Mouse (Mus musculus) small intestine, adult 2 months (tissue): Measurements from ENCODE around the gene Meox1. TPM values are rescaled to one million over a fixed set of nuclear protein-coding genes. Genes with fewer than 3 reads are reported as not detected.
A peak's percentile ranks its signal among the peaks of the same experiment; 100 is the strongest.

Experiments
- H3K27ac ChIP-seq: fragments of 200-500 bp; 2 replicates; pipeline ENCODE4 v1.5.1; 2012; ENCODE audit warnings: low read depth, low read length, control low read depth, inconsistent platforms; ENCODE audit not compliant: insufficient read depth
- H3K27me3 ChIP-seq: fragments of 200-500 bp; 2 replicates; pipeline ENCODE4 v1.6.1; 2012; ENCODE audit warnings: mild to moderate bottlenecking, moderate library complexity, low read length, inconsistent platforms; ENCODE audit not compliant: control insufficient read depth, insufficient read depth
- H3K36me3 ChIP-seq: fragments of 200-500 bp; 2 replicates; pipeline ENCODE4 v1.6.1; 2012; ENCODE audit warnings: mild to moderate bottlenecking, low read length, control low read depth, inconsistent platforms; ENCODE audit not compliant: control insufficient read depth, insufficient read depth
- H3K4me1 ChIP-seq: fragments of 200-500 bp; 2 replicates; pipeline ENCODE4 v1.6.1; 2012; ENCODE audit warnings: low read length, inconsistent platforms, mixed read lengths; ENCODE audit not compliant: control insufficient read depth, insufficient read depth, insufficient read length
- H3K4me3 ChIP-seq: fragments of 200-500 bp; 2 replicates; pipeline ENCODE4 v1.5.1; 2012; ENCODE audit warnings: low read depth, mild to moderate bottlenecking, control low read depth, inconsistent platforms, low read length, moderate library complexity
- CTCF ChIP-seq: fragments of 200-500 bp; IDR thresholded peaks from 2 replicates; pipeline ENCODE4 v1.5.1; 2012; ENCODE audit warnings: low read depth, mild to moderate bottlenecking, control low read depth, inconsistent platforms, low read length, moderate library complexity, mixed read lengths; ENCODE audit not compliant: insufficient replicate concordance, insufficient read length; ENCODE audit errors: extremely low read depth
- POLR2A ChIP-seq: fragments of 200-500 bp; IDR thresholded peaks from 2 replicates; pipeline ENCODE4 v1.6.1; 2012; ENCODE audit warnings: low read depth, mild to moderate bottlenecking, control low read depth, inconsistent platforms, low read length, moderate library complexity
- WGBS: fragments of 180-500 bp; shearing (Covaris S2); methylation state at CpG from one replicate; pipeline ENCODE4 v1.1.7; 2018; 5-methylcytosine and 5-hydroxymethylcytosine counted together
- polyA plus RNA-seq: library from polyadenylated mRNA; depleted of rRNA; stranded (reverse); fragments of >200 nt; gene quantifications from 2 replicates; pipeline ENCODE4 v1.2.3, GENCODE M21; 2012

Gene Meox1
- polyA plus RNA-seq, 1 experiment = 0.65 TPM

DNA sequence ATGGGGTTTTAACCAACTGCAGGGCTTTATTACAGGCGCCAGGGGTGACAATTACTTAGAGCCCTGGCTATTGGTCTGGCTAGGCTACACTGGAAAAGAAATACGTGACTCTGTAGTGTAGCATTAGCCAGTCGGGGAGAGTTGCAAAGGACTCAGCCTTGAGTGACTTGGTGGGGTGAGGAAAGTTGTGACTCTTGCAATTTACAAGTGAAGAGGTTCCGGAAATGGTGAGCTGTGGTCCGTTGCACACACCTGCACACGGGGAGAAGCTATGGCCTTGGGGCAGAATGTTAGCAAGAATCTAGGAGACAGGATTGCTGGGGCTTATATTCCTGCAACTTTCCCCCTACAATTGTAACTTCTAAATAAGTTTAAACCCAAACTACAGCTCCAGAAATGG is 31.5 kb upstream of the Meox1 start:
- WGBS = 74% methylated on average over 6 of the region's 6 CpGs
- no peak overlapping the region for H3K27ac ChIP-seq
- H3K36me3 ChIP-seq = no peaks in the 10 kb centered on the region
- no peak for TF ChIP-seq POLR2A
- TF ChIP-seq CTCF = no peak
- H3K4me1 ChIP-seq = no peaks in the 10 kb centered on the region; the same call in 1 of the 2 replicates
- no peak overlapping the region for H3K4me3 ChIP-seq
- H3K27me3 ChIP-seq = no peaks in the 10 kb centered on the region

DNA sequence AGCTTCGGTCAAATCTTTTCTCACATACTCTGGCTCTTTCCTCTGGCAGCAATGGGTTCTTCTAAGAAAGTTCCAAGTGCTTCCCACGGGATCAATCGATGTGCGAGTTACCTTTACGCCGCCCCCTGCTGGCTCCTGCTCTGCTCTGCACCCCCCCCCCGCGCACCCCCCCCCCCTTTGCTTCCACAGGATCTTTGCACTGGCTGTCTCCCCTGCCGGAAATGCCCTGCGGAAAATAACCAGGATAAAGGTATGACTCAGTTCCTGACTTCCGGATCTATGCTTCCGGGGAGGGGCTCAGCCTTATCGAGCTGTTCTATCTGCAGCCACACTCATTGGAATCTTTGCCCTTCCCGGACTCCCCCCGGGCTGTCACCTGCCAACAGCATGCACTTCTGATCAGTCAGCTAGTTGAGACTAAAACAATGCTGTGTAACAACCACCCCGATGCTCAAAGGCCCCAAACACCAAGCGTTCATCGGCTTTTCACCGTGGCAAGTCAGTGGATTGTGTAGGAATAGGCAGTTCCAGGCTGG is 30.3 kb upstream of the Meox1 start:
- Histone ChIP-seq H3K27me3 (no peaks in the 10 kb centered on the region), H3K27ac (no peak overlapping the region), H3K4me3 (no peak overlapping the region), H3K4me1 (no peaks in the 10 kb centered on the region; the same call in 1 of the 2 replicates), H3K36me3 (no peaks in the 10 kb centered on the region)
- TF ChIP-seq CTCF = peak; percentile 26; the same call in 1 of the 2 replicates
- TF ChIP-seq POLR2A = no peak
- 61% methylated on average over 19 of the region's 19 CpGs for WGBS

DNA sequence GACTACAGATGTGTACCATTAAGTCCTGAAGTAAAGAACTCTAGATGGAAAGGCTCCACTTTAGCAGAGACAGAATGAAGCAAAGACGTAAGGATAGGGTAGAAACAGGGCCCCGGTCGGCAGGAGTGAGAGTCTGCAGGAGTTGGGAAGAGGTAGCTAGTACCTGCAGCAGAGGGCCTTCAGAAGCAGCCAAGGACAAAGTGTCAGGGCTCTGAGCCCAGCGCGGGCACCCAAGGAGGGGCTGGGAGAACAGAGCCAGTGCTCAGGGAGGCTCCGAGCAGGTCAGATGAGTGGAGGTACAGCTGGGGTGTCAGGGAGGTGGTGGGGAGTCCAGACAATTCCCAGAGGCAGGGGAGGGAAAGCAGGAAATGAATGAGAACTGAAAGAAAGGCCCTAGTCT is 29.8 kb upstream of the Meox1 start:
- TF ChIP-seq POLR2A = no peak
- no peak for TF ChIP-seq CTCF

DNA sequence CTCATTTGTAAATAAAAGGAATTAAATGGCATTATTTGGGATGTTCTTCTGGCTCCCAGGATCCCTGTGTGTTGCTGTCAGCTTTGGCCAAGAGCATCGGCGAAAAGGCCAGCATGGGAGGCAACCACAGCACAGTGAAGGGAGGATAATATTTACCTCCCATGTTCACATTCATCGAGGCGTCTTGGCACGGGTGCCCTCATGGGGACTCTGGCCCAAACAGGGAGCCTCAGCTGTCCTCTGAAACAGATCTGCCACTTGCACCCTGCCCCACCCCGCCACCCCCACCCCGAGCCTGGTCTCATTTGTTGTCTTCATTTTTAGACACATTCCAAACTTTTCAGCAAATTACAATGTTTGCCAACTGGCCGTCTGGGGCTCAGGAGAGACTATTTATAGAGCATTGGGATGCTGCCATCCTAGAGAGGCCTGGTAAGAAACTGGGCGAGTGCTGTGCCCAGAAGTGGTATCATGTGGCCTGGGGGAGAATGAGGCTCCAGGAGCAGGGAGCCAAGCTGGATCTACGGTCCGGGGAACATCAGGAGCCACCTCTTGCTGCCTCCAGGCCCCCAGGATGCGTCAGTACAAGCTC is 27.3 kb upstream of the Meox1 start:
- no peak overlapping the region for H3K4me3 ChIP-seq
- WGBS = 71% methylated on average over 12 of the region's 12 CpGs
- TF ChIP-seq POLR2A (no peak), CTCF (no peak)
- H3K36me3 ChIP-seq = no peaks in the 10 kb centered on the region
- H3K4me1 ChIP-seq = no peaks in the 10 kb centered on the region
- no peaks in the 10 kb centered on the region for H3K27me3 ChIP-seq
- no peak overlapping the region for H3K27ac ChIP-seq

More for the DNA sequence above, 29.8 kb upstream of the Meox1 start:
- H3K4me3 ChIP-seq = no peak overlapping the region
- no peaks in the 10 kb centered on the region for H3K27me3 ChIP-seq
- H3K36me3 ChIP-seq = no peaks in the 10 kb centered on the region
- 79% methylated on average over 6 of the region's 6 CpGs for WGBS
- H3K4me1 ChIP-seq = no peaks in the 10 kb centered on the region; the same call in 1 of the 2 replicates
- H3K27ac ChIP-seq = no peak overlapping the region

DNA sequence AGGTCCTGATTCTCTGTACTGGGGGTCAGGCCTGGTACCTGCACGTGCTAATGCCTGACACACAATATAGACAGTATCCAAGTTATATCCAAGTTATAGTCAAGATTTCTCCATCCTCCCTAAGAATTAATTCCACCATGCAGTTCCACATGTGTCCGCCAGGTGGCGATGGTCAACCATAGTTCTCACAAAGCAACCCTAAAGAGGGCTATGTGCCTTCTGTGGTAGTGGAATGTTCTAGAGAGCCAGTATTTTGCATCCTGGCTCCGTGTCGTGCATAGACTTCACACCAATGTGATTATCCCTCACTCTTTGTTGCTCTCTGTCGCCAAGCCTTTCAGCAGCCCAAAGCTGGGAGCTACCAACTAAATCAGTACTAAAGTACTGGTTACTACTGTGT is 25.5 kb upstream of the Meox1 start:
- WGBS = under 1% methylated on average over 6 of the region's 6 CpGs
- H3K27ac ChIP-seq = no peak overlapping the region

DNA sequence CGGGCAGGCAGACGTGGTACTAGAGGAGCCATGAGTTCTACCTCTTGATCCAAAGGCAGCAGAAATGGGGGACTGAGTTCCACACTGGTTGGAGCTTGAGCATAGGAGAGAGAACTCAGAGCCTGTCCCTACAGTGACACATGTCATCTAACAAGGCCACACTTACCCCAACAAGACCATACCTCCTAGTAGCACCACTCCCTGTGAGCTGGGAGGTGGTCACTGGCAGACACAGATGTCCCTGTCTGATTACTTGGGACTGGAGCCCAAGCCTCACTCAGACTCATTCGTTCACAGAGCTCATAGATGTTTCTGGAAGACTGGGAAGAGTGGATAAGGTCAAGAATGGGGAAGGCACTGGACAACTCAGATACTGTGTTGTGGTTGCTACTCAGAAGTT is 24.4 kb upstream of the Meox1 start:
- Histone ChIP-seq H3K4me3 (no peak overlapping the region), H3K27ac (no peak overlapping the region), H3K27me3 (peaks cover 4% of the 10 kb centered on the region; the same call in 1 of the 2 replicates), H3K36me3 (no peaks in the 10 kb centered on the region), H3K4me1 (no peaks in the 10 kb centered on the region)
- 72% methylated on average over 3 of the region's 3 CpGs for WGBS
- TF ChIP-seq POLR2A (no peak), CTCF (no peak)

More for the DNA sequence above, 25.5 kb upstream of the Meox1 start:
- Histone ChIP-seq H3K36me3 (no peaks in the 10 kb centered on the region), H3K4me3 (no peak overlapping the region), H3K27me3 (no peaks in the 10 kb centered on the region), H3K4me1 (no peaks in the 10 kb centered on the region)
- TF ChIP-seq POLR2A (no peak), CTCF (peak; percentile 67; the same call in 1 of the 2 replicates)

DNA sequence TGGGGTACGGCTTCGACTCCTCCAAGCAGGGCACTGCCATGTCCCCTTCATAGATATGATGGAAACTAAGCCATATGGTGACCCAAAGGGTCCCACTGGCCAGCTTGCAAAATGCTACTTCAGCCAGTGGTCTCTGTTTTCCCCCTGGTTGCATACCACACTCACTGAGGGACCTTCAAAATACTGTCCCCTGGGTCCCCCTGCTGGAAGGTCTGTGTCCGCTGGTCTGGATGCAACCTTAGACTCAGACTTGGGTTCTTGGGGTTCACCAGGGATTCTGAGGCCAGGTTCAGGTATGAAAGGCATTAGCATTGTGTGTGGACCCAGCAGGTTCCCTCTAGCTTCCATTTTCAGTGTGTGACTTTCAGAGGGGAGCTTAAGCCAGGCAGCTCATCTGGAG is 22.6 kb upstream of the Meox1 start:
- no peak overlapping the region for H3K4me3 ChIP-seq
- peaks cover 4% of the 10 kb centered on the region; the same call in 1 of the 2 replicates for H3K27me3 ChIP-seq
- TF ChIP-seq CTCF (no peak), POLR2A (no peak)
- H3K27ac ChIP-seq = no peak overlapping the region
- no peaks in the 10 kb centered on the region for H3K36me3 ChIP-seq
- WGBS = 74% methylated on average over 3 of the region's 3 CpGs
- H3K4me1 ChIP-seq = no peaks in the 10 kb centered on the region
